Mouse (Mus musculus) adrenal gland, postnatal 10 days (tissue): ENCODE measurements around the gene 9230112D13Rik. TPM values are rescaled to one million over a fixed set of nuclear protein-coding genes. Genes with fewer than 3 reads are reported as not detected.

Experiments used
- DNase-seq: peaks from one replicate; pipeline ENCODE4 v3.0.0; 2021; ENCODE audit warnings: mixed read lengths
- total RNA-seq, 2 experiments: library from RNA; stranded (reverse); gene quantifications; 2 replicates each; pipeline ENCODE4 v1.2.3; 2021

Gene 9230112D13Rik
- total RNA-seq, 2 experiments from 2014 or later = not detected

DNA sequence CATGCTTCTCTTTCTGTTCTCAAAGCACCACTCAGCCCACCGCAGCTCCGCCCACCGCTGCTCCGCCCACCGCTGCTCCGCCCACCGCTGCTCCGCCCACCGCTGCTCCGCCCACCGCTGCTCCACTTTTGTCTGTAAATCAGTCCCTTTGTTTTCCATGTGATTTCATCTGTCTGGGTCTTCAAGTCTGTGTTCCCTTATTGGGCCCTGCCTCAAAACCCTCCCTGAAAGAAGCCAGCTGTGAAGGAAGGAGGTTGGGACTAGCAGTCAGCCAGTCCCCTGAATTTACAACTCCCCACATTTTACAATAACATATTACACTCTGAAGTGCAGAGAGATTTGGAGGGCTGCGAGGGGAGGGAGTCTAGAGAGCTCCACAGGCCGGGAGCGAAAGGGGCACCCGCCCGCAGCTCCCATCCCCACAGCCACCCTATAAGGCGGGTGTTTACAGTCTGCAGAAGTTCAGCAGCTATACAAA is 18.1 kb upstream of the 9230112D13Rik start:
- peak; percentile 66 for DNase-seq

DNA sequence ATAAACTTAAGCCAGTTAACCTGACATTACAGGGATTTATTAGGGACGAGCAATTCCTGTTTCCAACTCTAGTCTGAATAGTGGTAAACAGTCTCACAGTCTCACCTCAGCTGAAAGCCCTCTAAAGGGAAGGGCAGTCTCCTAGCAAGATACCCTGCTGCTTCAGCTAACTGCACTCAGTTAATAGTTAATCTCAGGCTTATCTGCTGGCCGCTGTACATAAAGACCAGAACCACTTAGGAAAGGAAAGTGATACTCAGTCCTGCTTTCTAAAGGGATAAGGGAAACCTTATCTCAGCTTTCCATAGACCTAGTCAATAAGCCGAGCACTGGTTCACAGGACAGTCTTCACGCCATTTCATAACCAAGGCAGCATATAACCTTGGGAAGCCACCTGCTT is 13.3 kb upstream of the 9230112D13Rik start:
- no peak for DNase-seq

DNA sequence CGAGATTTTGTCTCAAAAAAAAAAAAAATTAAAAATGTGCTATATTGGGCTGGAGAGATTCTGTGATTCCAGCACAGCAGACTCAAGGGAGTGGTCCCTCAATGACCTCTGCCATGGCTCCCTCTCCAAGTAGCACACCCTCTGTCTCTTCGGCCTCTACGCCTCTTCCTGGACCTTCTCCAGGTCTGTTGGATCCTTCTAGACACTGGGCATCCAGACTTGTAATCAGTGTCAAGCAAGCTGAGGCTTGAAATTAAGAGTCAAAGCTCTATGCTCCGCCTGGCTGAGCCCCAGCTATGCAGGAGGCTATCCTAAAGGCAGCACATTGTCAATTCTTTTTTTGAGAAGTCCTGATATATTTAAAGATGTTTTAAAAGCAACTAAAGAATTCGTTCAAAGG is 10.9 kb upstream of the 9230112D13Rik start:
- no peak for DNase-seq

- DNase-seq = no peak
Measured at GRCm38 (mm10) chr14:34532536-34532935, 9.9 kb upstream of the 9230112D13Rik start.

DNA sequence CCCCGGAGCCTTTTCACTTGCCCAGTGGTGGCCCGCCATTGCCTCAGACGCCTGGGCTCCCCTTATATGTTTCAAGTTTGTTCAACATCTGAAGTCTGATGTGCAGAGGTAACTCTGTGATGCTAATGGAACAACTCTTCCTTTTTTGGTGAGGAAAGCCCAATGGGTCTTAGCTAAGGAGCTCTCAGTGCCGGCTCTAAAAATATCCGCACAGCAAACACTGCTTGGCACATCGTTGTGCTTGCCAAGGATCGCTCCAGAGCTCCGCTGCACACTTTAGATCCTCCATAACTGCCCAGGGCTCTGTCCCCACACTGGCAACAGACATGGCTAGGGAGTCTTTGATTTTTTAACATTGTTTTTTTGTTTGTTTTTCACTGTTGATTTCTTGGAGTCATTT is 6.2 kb upstream of the 9230112D13Rik start:
- no peak for DNase-seq

DNA sequence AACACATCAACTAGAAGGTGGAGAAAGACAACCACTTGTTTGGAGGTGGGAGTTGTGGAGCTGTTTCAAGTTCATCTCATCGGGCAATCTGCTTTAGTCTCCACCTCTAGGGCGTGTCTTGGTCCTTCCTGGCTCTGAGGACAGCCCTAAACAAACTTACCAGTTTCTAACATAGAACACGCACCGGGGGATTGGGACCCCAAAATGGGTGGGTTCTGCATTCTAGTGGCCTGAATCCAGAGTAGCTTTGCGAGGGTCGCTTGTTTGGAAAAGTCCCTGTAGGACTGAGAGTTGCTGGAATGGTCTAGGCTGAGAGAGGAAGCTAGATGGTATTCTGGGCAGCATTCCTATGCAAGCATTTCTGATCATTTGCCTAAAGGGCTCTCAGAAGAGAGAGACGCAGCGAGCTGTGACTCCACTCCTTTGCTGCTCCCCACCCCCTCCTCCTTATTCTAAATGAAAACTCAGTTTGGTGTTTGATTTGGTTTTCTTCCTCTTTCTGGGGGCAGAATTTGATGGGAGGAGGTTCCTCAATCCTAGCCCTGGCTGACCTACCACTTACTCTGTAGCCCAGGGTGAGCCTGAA is 4.5 kb downstream of the 9230112D13Rik start:
- no peak for DNase-seq

- no peak for DNase-seq
Measured at GRCm38 (mm10) chr14:34516960-34517577, 5.5 kb downstream of the 9230112D13Rik start.

DNA sequence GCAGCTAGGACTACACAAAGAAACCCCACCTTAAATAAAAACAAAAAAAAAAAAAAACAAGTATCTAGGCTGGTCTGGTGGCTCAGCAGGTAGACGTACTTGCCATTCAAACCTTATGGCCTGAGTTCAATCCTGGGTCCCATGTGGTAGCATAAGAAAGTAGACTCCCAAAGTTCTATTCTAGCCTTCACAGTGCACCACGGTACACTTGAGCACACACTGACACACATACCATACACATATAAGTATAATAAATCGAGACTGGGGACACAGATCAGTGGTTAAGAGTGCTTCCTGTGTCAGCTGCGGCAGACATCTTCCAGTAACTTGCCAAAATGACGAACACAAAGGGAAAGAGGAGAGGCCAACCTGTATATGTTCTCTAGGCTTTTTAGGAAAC is 6.7 kb downstream of the 9230112D13Rik start:
- no peak for DNase-seq

DNA sequence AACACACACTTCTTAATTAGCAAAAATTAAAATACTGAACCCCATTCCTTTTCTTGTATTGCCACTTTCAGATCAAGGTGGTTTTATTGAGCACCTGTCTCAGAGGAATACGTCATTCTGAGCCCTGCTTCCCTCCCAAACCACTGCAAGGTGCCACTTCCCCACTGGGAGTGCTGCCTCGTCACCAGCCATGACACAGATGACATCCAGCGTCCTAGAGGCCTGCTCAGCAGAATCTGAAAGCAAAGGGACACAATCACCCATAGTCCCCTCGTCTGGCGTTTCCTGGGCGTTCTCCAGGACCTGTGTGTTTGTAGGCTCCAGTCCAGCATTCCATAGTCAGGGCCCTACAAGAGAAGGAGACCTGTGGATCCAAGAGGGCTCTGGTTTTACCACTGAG is 8.5 kb downstream of the 9230112D13Rik start:
- DNase-seq = peak; percentile 56

- no peak for DNase-seq
Measured at GRCm38 (mm10) chr14:34512602-34513001, 10.0 kb downstream of the 9230112D13Rik start.

DNA sequence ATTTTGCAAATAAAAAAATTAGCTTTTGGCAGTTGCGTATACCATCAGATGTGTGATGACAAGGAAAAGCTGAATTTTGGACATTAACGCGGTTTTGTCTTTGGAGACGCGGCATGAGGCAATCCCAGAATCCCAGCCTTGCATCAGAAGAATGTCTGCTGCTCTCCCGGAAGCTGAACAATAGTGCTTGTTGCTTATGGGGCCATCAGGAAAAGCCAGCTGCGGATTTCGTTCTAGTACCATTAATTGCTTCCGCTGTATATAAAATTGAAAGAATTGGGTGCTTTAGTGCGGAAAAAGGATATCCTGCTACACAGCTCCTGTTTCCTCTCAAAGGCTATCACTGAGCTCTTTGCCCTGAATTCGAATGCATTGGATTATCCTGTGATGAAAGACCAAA is 10.7 kb downstream of the 9230112D13Rik start:
- no peak for DNase-seq

DNA sequence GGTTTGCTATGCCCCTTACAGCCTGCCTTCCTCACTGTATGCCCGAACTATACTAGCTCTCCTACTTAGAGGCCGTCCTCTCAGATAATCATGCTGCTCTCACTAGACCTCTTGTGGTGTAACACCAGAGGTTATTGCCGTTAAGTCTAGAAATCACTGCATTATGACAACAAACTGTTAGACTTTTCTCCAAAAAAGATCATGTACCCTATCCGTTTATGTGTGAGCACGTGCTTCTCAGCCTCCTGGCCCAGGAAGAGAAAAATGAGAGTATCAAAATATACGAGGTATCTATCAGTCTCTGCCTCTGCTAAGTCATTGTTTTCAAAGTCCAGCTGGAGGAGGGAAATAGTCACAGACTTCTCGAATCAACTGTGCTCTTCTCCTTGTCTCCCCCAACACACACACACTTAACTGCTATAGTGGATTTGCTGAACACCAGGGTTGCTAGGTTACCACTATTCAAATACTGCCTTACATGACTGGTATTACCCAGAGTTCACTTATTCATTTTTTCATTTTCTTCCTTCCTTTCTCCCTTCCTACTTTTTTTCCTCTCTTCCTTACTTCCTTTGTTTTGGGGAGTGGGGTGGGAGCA is 13.7 kb downstream of the 9230112D13Rik start:
- no peak for DNase-seq

GRCm38 (mm10) chr14:34508187-34508840 is 14.3 kb downstream of the 9230112D13Rik start:
- peak; percentile 59 for DNase-seq

DNA sequence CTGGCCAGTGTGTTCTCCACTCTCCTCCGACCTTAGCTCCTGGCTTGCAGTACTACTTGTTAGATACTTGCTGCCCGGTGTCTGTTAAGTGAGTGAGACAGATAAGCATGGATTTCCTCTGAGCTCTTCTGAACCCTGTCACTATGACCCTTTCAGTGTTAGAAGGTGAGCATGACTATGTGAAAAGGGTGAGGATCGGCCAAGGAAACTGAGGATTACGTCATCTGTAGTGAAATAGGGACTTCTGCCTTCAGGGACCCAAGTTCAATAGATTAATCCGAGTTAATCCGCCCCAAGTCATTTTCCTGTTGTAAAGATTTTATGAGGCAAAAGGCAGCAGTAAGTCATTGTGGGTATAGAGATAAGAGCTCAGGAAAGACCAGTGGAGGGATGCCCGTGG is 17.3 kb downstream of the 9230112D13Rik start:
- DNase-seq = no peak

DNA sequence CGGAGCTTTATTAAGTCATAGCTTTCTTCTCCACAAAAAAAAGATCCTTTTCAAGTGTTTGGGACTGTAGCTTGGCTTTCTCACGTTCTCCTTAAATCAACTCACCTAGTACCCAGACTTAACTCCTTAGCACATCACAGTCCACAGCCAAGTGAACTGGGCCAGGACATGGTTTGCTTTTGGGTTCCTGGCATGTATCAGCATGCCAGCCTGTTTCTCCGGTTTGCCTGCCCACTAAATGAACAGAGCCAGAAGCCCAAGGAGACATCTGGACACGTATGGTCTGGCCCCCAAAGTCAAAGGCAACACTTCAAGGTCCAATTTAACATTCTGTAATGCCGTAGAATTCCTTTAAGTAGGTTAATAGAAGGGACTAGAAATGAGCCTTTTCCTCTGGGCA is 18.2 kb downstream of the 9230112D13Rik start:
- DNase-seq = no peak

DNA sequence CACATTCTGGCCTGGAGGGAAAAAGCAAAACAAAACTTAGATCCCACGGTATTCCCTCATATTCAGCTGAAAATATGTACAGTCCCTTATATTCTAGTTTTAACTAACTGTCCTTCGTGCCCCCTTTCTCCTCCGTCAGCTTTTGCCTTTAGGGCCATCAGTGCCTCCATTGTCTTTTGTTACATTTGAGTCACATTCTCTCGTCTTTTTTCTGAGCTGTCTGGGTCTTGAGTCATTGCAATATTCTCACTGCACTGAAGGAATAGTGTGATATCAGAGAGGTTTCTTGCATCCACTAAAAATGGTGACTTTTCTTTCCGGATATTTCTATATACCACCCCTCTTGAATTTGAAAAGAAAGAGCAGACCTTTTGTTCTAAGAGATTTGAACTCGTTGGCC is 18.8 kb downstream of the 9230112D13Rik start:
- DNase-seq = no peak

DNA sequence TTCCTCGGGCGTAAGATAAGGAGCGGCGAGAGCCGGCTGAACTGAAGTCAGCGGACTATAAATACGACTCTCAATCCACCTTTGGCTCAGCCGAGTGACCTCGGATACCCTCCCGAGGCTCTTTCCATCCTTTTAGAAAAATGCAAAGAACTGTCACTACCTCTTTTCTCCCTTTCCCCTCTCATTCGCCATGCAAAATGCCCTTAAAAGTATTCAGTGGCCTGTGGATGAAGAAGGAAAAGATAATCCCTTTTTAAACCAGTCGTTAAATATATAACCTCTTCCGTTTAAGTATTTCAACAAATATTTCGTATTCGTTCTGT is 19.3 kb downstream of the 9230112D13Rik start, which contains the start of gene Bmpr1a:
Bmpr1a (minus strand) TSS at position 17 of the 323 bp plus-strand sequence.
- DNase-seq = no peak

DNA sequence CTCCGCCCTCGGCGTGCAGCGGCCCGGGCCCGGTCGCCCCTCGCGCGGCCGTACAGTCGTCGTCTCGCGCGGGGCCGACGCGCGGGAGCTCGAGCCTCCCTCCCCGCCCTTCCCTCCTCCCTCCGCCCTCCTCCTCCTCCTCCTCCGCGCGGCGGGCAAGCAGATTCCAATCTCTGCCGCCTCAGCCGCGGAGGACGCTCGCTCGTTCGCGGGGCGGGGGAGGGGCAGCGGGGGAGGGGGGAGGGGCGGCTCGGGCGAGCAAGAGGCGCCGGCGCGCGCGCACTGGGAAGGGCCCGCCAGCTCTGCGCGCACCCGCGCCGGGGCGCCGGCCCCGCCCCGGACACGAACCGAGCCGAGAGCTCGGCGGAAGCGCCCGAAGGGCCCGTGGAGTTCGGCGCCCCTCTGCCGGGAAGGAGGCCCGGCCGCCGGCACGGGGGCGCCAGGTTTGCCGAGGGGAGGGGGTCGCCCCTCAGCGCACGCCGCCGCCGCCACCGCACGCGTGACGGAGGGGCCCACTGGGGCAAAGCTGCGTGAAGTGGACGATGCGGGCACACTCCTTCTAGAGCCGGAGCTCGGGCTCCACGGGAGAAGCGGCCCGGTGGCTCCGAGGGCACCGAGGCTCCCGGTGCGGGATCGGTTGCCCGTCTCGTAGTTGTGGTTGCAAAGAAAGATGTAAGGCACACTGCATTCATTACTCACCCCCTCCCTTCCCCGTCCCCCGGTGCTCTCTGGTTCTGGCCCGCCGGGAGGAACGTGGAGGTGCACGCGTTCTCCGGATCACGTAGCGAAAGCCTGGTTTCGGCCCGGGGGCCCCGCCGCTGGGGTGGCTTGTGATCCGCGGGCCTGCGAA is 19.9 kb downstream of the 9230112D13Rik start:
- peak; percentile 94 for DNase-seq

DNA sequence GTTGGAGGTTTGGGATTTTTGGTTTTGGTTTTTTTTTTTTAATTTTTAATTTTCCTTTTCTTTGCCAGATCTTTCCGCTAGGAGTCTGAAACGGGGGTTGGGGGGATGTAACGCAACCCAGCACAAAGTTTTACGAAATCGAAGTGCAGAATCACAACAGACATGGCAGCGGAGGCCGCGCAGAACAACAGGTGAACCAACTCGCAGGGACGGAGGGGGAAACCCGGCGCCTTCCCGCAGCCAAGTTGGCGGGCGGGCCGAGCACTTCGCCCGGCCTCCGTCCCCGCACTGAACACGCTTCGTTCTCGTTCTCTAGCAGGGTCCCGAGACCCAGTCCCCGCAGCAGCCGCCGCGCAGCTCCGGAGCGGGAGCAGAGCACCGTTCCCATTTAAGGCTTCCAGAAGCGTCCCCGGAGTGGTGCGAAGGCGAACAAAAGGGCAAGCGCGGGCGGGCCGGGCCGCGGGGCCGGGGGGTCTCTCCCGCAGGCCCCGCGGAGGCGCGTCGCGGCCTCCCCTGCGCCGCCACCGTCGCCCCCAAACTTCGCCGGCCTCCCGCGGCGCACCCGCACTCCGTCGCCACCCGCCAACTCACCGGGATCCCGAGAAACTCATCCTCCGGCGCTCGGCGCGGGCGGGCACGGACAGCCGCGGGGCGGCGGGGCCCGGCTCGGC is 20.7 kb downstream of the 9230112D13Rik start:
- DNase-seq = peak; percentile 65

- DNase-seq = no peak
Measured at GRCm38 (mm10) chr14:34501447-34501803, 21.2 kb downstream of the 9230112D13Rik start.

DNA sequence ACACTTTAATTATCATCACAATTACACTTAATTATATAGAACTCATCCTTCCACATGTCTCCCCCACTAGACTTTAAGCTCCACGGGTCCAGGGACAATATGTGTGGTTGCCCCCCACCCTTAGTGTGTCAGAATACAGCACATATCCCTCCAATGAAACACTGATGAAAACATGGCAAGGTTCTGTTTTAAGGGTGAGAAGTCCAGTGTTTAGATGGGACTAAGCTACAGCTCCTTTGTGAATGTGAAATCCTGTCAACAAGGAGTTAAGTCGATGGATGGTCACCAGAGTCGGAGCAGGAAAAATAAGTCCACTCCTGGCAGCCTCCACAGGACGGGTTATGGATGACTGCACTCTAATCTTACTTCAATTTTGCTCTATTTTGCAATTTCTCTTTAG is 22.3 kb downstream of the 9230112D13Rik start:
- DNase-seq = no peak

- no peak for DNase-seq
Measured at GRCm38 (mm10) chr14:34499664-34500063, 22.9 kb downstream of the 9230112D13Rik start.
